ENCODE assay signal across 18 mouse cellular contexts in the genomic region with DNA sequence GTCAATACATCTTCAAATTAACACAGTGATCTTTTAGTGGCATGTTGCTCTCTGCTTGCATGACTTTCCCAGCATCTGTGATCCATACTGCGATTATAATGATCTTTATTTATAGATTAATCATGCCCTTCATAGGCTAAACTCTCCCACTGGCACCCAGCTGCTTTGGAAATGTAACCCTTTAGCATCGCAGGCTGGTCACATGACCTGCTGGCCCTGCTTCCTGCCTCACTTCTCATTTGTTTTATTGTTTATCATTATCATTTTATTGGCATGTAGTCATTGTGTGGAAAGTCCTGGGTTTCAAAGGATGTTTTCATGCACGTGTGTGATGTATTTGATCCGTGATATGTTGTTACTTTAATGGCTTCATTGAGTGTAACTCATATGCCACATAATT.
A peak's percentile ranks its signal among the peaks of the same experiment; 100 is the strongest.
DNase-seq lines count a peak whose midpoint lies in the region; TF ChIP-seq lines count a peak whose summit lies in the region.
"Had no signal": no experiment of that assay in that cellular context is flagged by ENCODE, and none has a peak within 500 bp of the region (broad histone marks: within the 10 kb centered on the region; RNA-seq: fewer than 3 reads in every experiment).

No protein-coding gene starts in this region.

- no peaks in the 10 kb centered on the region for H3K27me3 ChIP-seq in C2C12 (ENCODE audit: control insufficient read depth, insufficient read depth, insufficient read length)
- H3K27me3 ChIP-seq: CH12.LX, Patski had no signal

- H3K79me3 ChIP-seq in C2C12 (ENCODE audit: low read depth), result no peaks in the 10 kb centered on the region

- intact Hi-C loops in heart, postnatal 14 days (cut with DNase I), result no loop called here

- H3K4me3 ChIP-seq in C2C12 (ENCODE audit: insufficient read depth, poor library complexity, severe bottlenecking), result no peak overlapping the region

- peak; percentile 70 for DNase-seq in heart, adult 11 months
- DNase-seq in heart, postnatal 14 days, result no peak
- no peak for DNase-seq in frontal cortex, adult 2 months (ENCODE audit: extremely low spot score in 1 of 2, low spot score in 1 of 2)
- DNase-seq: adrenal gland, adult 2 months; adrenal gland, adult 8-10 months; adrenal gland, postnatal 10 days; adrenal gland, postnatal 14 days; adrenal gland, postnatal 25 days; adrenal gland, postnatal 36 days; B cell, adult 2 months; cerebellum, adult 11 months; cerebellum, adult 11-12 months; cerebellum, adult 18-20 months; cerebellum, adult 2 months had no signal

- H3ac ChIP-seq in C2C12 (ENCODE audit: control insufficient read depth, insufficient read length, low read depth), result no peak overlapping the region

- no peaks in the 10 kb centered on the region for H3K36me3 ChIP-seq in C2C12 (ENCODE audit: control insufficient read depth, insufficient read depth)
- H3K36me3 ChIP-seq: G1E had no signal

- no peaks in the 10 kb centered on the region for H3K79me2 ChIP-seq in C2C12 (ENCODE audit: control insufficient read depth, insufficient read depth)

- TF ChIP-seq CTCF in C2C12 (IDR thresholded peaks at IDR 0.05; ENCODE audit: control insufficient read depth, insufficient read depth, insufficient read length), result no peak

TF ChIP-seq in C2C12, 6 proteins besides CTCF, POLR2A, EP300 and RAD21:
- no peak for TF ChIP-seq MAX (IDR thresholded peaks at IDR 0.05)
- TF ChIP-seq MYOG (IDR thresholded peaks at IDR 0.05; ENCODE audit: control insufficient read depth, extremely low read depth, insufficient read length), result no peak
- TF ChIP-seq FOSL1 (IDR thresholded peaks at IDR 0.05; ENCODE audit: insufficient read depth, low read length, poor library complexity, severe bottlenecking), result no peak
- peak; percentile 53 for TF ChIP-seq USF1 (IDR thresholded peaks at IDR 0.05; ENCODE audit: low read depth)
- no peak for TF ChIP-seq MYOD1 (IDR thresholded peaks at IDR 0.05; ENCODE audit: control insufficient read depth, insufficient read length, low read depth)
TF ChIP-seq in C2C12: peak in this region for 1.
